Mouse (Mus musculus) heart, adult 2 months (tissue): ENCODE measurements at regions not wholly inside any gene's neighbourhood (a gene's known extent, or its start where the extent isn't known, plus 50 kb on each side); places are given as distances from the start of the nearest gene placed in this dataset.

Experiments used
- CTCF ChIP-seq: fragments of 200-600 bp; IDR thresholded peaks from 2 replicates; pipeline ENCODE4 v1.8.1; 2022; ENCODE audit warnings: antibody characterized with exemption, mild to moderate bottlenecking, moderate library complexity
- EP300 ChIP-seq: fragments of 200-500 bp; IDR thresholded peaks from 2 replicates; pipeline ENCODE4 v1.6.1; 2011; ENCODE audit warnings: low read depth, low read length, control low read depth; ENCODE audit not compliant: insufficient read depth

- TF ChIP-seq CTCF = no peak
- no peak for TF ChIP-seq EP300
Measured at GRCm38 (mm10) chr13:75389211-75389610, 299.6 kb downstream of the Pcsk1 start.
